Mouse (Mus musculus): ENCODE data around the gene Syap1. TPM values are rescaled to one million over a fixed set of nuclear protein-coding genes. Genes with fewer than 3 reads are reported as not detected.
"Not testable (repeated sequence)": the region's sequence is repeated elsewhere in the genome, so short reads cannot be mapped to it uniquely, and the experiment has no call there.

Gene Syap1
- polyA plus RNA-seq, 1 experiment, result 33.3 TPM

DNA sequence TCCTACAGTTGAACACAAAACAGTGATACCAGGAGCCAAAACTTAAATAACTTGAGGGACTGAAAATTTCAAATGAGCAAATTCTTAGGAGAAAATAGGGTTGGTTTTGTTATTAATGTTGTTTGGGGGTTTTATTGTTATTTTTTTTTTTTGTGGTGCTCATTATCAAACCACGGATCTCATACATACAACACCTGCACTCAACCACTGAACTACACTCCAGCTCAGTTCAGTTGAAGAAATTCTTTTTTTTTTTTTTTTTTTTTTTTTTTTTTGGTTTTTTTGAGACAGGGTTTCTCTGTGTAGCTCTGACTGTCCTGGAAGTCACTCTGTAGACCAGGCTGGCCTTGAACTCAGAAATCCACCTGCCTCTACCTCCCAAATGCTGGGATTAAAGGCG is 57.9 kb downstream of the Syap1 start:
- not testable (repeated sequence) for DNase-seq (ENCODE audit: low read depth)

DNA sequence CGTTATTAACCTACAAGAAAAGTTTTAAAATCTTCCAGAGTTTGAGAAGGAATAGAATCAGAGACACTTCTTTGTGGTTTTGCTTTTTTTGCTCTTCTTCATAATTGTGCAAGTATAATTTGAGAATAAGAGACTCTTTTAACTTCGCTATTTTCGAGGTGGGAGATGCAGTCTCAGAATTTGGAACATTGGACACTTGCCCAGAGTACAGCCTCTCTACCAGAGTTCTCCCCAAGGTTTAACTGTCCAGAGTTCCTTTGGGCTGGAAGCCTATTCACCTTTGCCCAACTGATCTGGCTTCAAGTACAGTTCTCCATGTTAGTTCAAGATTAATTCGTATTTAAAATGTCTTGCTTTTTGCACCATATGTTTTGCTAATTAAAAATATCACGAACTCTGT is 58.5 kb downstream of the Syap1 start:
- no peak for DNase-seq (ENCODE audit: low read depth)

DNA sequence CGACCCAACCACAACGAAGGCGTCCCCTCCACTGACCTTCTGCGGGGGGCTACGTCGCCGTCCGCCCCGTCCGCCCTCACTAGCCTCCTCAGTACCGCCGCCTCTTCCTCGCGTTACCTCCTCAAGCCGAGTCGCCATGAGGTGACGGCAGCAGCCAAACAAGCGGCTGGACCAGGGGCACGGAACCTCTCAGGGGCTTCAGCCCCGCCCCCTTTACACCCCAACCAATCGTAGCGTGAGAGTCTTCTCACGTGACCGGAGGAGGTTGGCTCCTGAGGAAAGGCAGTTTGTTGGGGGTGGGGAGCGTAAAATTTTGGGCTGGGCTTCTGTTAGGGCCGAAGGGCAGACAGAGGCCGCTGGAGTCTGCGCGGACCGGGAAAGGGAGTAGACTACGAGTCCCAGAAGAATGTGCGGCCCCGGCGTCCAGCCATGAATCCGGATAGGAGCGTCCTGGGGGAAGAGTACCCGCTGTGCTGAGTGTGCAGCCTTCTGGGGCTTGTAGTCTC is 59.0 kb downstream of the Syap1 start, which contains the start of gene Txlng:
Gene Txlng (minus strand): TSS at position 252 of the 506 bp plus-strand sequence.
- DNase-seq (ENCODE audit: low read depth), result no peak

DNA sequence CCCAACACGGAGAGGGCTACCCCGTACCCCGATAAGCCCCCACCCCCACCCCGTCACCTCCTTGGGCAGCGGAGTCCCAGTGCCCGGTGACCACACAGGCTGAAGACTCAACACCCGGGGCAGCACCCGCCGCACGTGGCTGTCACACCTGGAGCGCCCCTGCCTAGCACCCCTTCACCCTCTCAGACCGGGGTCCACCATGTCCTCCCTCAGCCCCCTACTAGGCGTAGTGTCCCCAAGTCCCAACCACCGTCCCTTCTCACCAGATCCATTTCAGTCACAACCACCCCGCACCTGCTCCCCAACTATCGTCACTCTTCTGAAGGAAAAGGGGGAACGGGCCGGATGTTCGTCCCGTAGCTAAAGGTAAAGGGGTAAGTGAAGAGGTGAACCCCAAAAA is 59.5 kb downstream of the Syap1 start:
- no peak for DNase-seq (ENCODE audit: low read depth)

DNA sequence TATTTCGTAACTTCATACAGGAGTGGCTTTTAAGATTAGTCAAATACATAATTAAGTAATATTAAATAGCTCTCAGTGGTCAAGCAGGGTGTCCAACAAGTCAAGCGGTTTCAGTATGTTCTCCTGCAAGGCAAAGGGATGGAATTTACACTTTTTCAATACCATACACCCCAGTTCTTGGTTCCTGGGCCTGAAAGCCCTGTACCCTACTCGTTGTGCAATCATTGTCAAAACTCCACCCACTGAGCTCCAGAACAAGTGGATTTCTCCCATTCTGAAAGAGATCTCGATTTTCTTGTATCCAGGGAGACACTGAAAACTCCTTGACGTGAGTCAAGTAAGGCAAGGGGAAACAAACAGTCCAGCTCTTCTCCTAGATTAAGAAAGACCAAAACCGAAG is 60.2 kb downstream of the Syap1 start:
- no peak for DNase-seq (ENCODE audit: low read depth)

Other genes with a start within 250 kb of the Syap1 start
- gene Reps2, start 244.8 kb downstream of the Syap1 start, polyA plus RNA-seq (2012; rRNA removed), result 3.8 and 6.0 TPM in 2 replicates
- 227 and 277 TPM in 2 replicates for gene Rbbp7, start 128.0 kb downstream of the Syap1 start, polyA plus RNA-seq (2012; rRNA removed)
- gene Txlng, start 59.0 kb downstream of the Syap1 start, polyA plus RNA-seq (2012; rRNA removed), result 5.3 and 5.7 TPM in 2 replicates
- 24.7 and 29.0 TPM in 2 replicates for gene Ctps2, start 12.8 kb upstream of the Syap1 start, polyA plus RNA-seq (2012; rRNA removed)
- gene S100g, start 76.2 kb upstream of the Syap1 start, polyA plus RNA-seq (2012; rRNA removed), result 0.32 TPM in 1 of 2 replicates, not detected in the other

Data from gonadal fat pad, adult 2 months (tissue).